Comparison of ENCODE assay signal across 21 mouse cellular contexts in genomic region chr15:88318048-88318447, GRCm38 (mm10).
DNase-seq lines count a peak whose midpoint lies in the region; ATAC-seq lines count a peak whose summit lies in the region.
"Had no signal": no experiment of that assay in that cellular context is flagged by ENCODE, and none has a peak within 500 bp of the region (broad histone marks: within the 10 kb centered on the region; RNA-seq: fewer than 3 reads in every experiment).

No protein-coding gene starts in this region.

- intact Hi-C loops in left cerebral cortex, postnatal 4 days (cut with DNase I): no loop called here
- intact Hi-C loops in left cerebral cortex, postnatal 10 days (cut with DNase I): loop anchor here (10.0 kb wide), 1 partner anchor 217 kb away; no protein-coding TSS in a partner anchor

- 48% methylated on average over 8 of the region's 8 CpGs for WGBS in forebrain, embryonic 12.5 days
- 29% methylated on average over 8 of the region's 8 CpGs for WGBS in hindbrain, embryonic 16.5 days

- no peak overlapping the region for H3K4me2 ChIP-seq in forebrain, embryonic 12.5 days
- no peak overlapping the region for H3K4me2 ChIP-seq in hindbrain, embryonic 16.5 days (ENCODE audit: low read length)
- H3K4me2 ChIP-seq: embryonic facial prominence, embryonic 15.5 days; liver, embryonic 11.5 days; lung, embryonic 15.5 days; neural tube, embryonic 13.5 days had no signal

- peaks cover 20% of the 10 kb centered on the region for H3K4me1 ChIP-seq in forebrain, embryonic 12.5 days
- peaks cover 11% of the 10 kb centered on the region for H3K4me1 ChIP-seq in hindbrain, embryonic 16.5 days (ENCODE audit: control insufficient read depth, insufficient read depth, low read depth, low read length)
- H3K4me1 ChIP-seq: embryonic facial prominence, embryonic 15.5 days; heart, embryonic 10.5 days; lung, embryonic 15.5 days had no signal

- peak; percentile 57 to 64 for DNase-seq in cerebellum, postnatal 14 days
- DNase-seq in cerebellum, adult 9-10 months: no peak
- peak; percentile 87 for DNase-seq in left cerebral cortex, postnatal 4 days
- no peak for DNase-seq in left cerebral cortex, postnatal 10 days (ENCODE audit: extremely low spot score in 1 of 2, low spot score in 2 of 2)
- no peak for DNase-seq in ovary, adult 18-20 months (ENCODE audit: low spot score)
- no peak for DNase-seq in T-cell, adult 2 months (ENCODE audit: low spot score)
- DNase-seq: adrenal gland, adult 8-10 months; cerebellum, adult 2 months; gastrocnemius, postnatal 10 days; heart, postnatal 10 days; kidney, adult 8-10 months; kidney, postnatal 25 days had no signal

- H3K36me3 ChIP-seq in forebrain, embryonic 12.5 days (replicated peaks): no peaks in the 10 kb centered on the region
- no peaks in the 10 kb centered on the region for H3K36me3 ChIP-seq in hindbrain, embryonic 16.5 days (ENCODE audit: control insufficient read depth, insufficient read depth, low read length)
- H3K36me3 ChIP-seq: embryonic facial prominence, embryonic 15.5 days; heart, embryonic 10.5 days; limb, embryonic 10.5 days; lung, embryonic 15.5 days; neural tube, embryonic 13.5 days had no signal

- peak; percentile 49; the same call in 1 of the 2 replicates for ATAC-seq in forebrain, embryonic 12.5 days (ENCODE audit: low FRiP score)
- ATAC-seq in hindbrain, embryonic 16.5 days: peak; percentile 70; the same call in 1 of the 2 replicates
- ATAC-seq: inflammation-experienced regulatory T-cells, adult 6 months had no signal

- H3K9ac ChIP-seq in forebrain, embryonic 12.5 days: no peak overlapping the region
- H3K9ac ChIP-seq in hindbrain, embryonic 16.5 days (ENCODE audit: low read depth, low read length): no peak overlapping the region
- H3K9ac ChIP-seq: embryonic facial prominence, embryonic 15.5 days; lung, embryonic 15.5 days; neural tube, embryonic 13.5 days had no signal

- 0 out of 2 replicates have a peak overlapping the region, but pooled peaks have one; percentile 36 for H3K27ac ChIP-seq in forebrain, embryonic 12.5 days
- no peak overlapping the region for H3K27ac ChIP-seq in hindbrain, embryonic 16.5 days (ENCODE audit: low read depth, low read length)
- H3K27ac ChIP-seq: embryonic facial prominence, embryonic 15.5 days; heart, embryonic 10.5 days; limb, embryonic 10.5 days; lung, embryonic 15.5 days; neural tube, embryonic 13.5 days had no signal

- no peaks in the 10 kb centered on the region for H3K9me3 ChIP-seq in forebrain, embryonic 12.5 days
- no peaks in the 10 kb centered on the region for H3K9me3 ChIP-seq in hindbrain, embryonic 16.5 days (ENCODE audit: control insufficient read depth, low read length)
- H3K9me3 ChIP-seq: embryonic facial prominence, embryonic 15.5 days; heart, embryonic 10.5 days; limb, embryonic 10.5 days; lung, embryonic 15.5 days; neural tube, embryonic 13.5 days had no signal

- no peak overlapping the region for H3K4me3 ChIP-seq in forebrain, embryonic 12.5 days (replicated peaks)
- H3K4me3 ChIP-seq in hindbrain, embryonic 16.5 days (ENCODE audit: low read length): no peak overlapping the region
- H3K4me3 ChIP-seq: embryonic facial prominence, embryonic 15.5 days; heart, embryonic 10.5 days; limb, embryonic 10.5 days; lung, embryonic 15.5 days; neural tube, embryonic 13.5 days had no signal

- no peaks in the 10 kb centered on the region for H3K27me3 ChIP-seq in forebrain, embryonic 12.5 days
- H3K27me3 ChIP-seq in hindbrain, embryonic 16.5 days (replicated peaks; ENCODE audit: control insufficient read depth, insufficient read depth, low read length): no peaks in the 10 kb centered on the region; the same call in 1 of the 2 replicates
- H3K27me3 ChIP-seq: embryonic facial prominence, embryonic 15.5 days; lung, embryonic 15.5 days; neural tube, embryonic 13.5 days had no signal

Comparison
In these comparisons a context has a peak if more than half of its experiments do, and no peak if none do; other contexts are left out.
1. DNase-seq: peak in cerebellum, postnatal 14 days (2 of 2) and left cerebral cortex, postnatal 4 days (single experiment); none in cerebellum, adult 9-10 months (single experiment), left cerebral cortex, postnatal 10 days (0 of 2), ovary, adult 18-20 months (single experiment) and T-cell, adult 2 months (single experiment).